Mouse (Mus musculus) liver, embryonic 12.5 days (tissue): ENCODE data around the gene Gm42372. TPM values are rescaled to one million over a fixed set of nuclear protein-coding genes. Genes with fewer than 3 reads are reported as not detected.

ENCODE experiments used
- ATAC-seq: fragments of 200-750 bp; cut with Nextera tagmentation; 2 replicates; pipeline ENCODE4 v1.8.0; 2017; ENCODE audit warnings: moderate number of reproducible peaks, mild to moderate bottlenecking, moderate library complexity
- H3K27ac ChIP-seq: fragments of 300-500 bp; sonication (generic); 2 replicates; pipeline ENCODE4 v1.5.1; 2016; ENCODE audit warnings: mild to moderate bottlenecking
- H3K27me3 ChIP-seq: fragments of 300-500 bp; sonication (generic); replicated peaks from 2 replicates; pipeline ENCODE4 v1.6.1; 2016; ENCODE audit warnings: mild to moderate bottlenecking, moderate library complexity
- H3K36me3 ChIP-seq: fragments of 300-500 bp; sonication (generic); 2 replicates; pipeline ENCODE4 v1.6.1; 2016; ENCODE audit warnings: mild to moderate bottlenecking, moderate library complexity
- H3K4me1 ChIP-seq: fragments of 300-500 bp; sonication (generic); 2 replicates; pipeline ENCODE4 v1.6.1; 2016
- H3K4me2 ChIP-seq: fragments of 300-500 bp; sonication (generic); 2 replicates; pipeline ENCODE4 v1.6.1; 2016; ENCODE audit warnings: mild to moderate bottlenecking, moderate library complexity
- H3K4me3 ChIP-seq: fragments of 300-500 bp; sonication (generic); 2 replicates; pipeline ENCODE4 v1.5.1; 2016; ENCODE audit warnings: mild to moderate bottlenecking, moderate library complexity
- H3K9ac ChIP-seq: fragments of 300-500 bp; sonication (generic); 2 replicates; pipeline ENCODE4 v1.6.1; 2016; ENCODE audit warnings: mild to moderate bottlenecking, moderate library complexity
- H3K9me3 ChIP-seq: fragments of 300-500 bp; sonication (generic); replicated peaks from 2 replicates; pipeline ENCODE4 v1.6.1; 2016; ENCODE audit warnings: mild to moderate bottlenecking, moderate library complexity
- WGBS: fragments of 180-500 bp; shearing (Covaris S2); methylation state at CpG from one replicate; pipeline ENCODE4 v1.1.7; 2016; ENCODE audit not compliant: insufficient replicate concordance; 5-methylcytosine and 5-hydroxymethylcytosine counted together
- polyA plus RNA-seq: library from polyadenylated mRNA; unstranded; fragments of >200 nt; fragmentation: Nextera tagmentation; extraction: Ambion mirVana; gene quantifications from 2 replicates; pipeline ENCODE4 v1.2.1, GENCODE M21; 2016

Gm42372 gene
- polyA plus RNA-seq, result 0.07 TPM in 2 replicates

- Histone ChIP-seq H3K27ac (no peak within 1 kb of the TSS), H3K9me3 (no peaks in the 10 kb centered on the region), H3K27me3 (no peaks in the 10 kb centered on the region), H3K4me2 (0 out of 2 replicates have a peak within 1 kb of the TSS, but pooled peaks have one; percentile 19), H3K36me3 (no peaks in the 10 kb centered on the region), H3K4me1 (peaks cover 31% of the 10 kb centered on the region), H3K4me3 (no peak within 1 kb of the TSS), H3K9ac (no peak within 1 kb of the TSS)
- ATAC-seq, result no peak
- 33% methylated on average over 26 of the region's 26 CpGs for WGBS
Measured at GRCm38 (mm10) chr7:16982859-16983568, at the start of gene Gm42372. Gene Gm42372 (plus strand): TSS chr7:16983086.

DNA sequence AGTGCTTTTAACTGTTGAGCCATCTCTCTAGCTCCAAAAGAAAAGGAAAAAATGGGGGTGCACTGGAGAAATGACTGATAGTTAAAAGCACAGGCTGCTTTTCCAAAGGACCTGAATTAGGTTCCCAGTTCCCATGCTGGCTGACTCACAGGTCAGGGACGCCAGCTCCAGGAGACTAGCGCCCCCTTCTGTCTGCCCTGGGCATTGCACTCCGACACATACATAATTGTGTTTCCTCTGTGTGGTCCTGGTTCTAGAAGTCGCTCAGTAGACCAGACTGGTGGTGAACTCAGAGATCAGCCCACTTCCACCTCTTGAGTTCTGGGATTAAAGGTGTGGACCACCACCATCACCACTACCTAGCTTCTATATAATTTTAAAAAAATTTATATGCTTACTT is 45.6 kb upstream of the Gm42372 start:
- Histone ChIP-seq H3K36me3 (no peaks in the 10 kb centered on the region), H3K4me1 (no peaks in the 10 kb centered on the region), H3K9ac (no peak overlapping the region), H3K4me2 (no peak overlapping the region), H3K4me3 (no peak overlapping the region), H3K27ac (no peak overlapping the region), H3K27me3 (peaks cover 50% of the 10 kb centered on the region), H3K9me3 (no peaks in the 10 kb centered on the region)
- ATAC-seq, result no peak
- WGBS, result 33% methylated on average over 4 of the region's 4 CpGs

DNA sequence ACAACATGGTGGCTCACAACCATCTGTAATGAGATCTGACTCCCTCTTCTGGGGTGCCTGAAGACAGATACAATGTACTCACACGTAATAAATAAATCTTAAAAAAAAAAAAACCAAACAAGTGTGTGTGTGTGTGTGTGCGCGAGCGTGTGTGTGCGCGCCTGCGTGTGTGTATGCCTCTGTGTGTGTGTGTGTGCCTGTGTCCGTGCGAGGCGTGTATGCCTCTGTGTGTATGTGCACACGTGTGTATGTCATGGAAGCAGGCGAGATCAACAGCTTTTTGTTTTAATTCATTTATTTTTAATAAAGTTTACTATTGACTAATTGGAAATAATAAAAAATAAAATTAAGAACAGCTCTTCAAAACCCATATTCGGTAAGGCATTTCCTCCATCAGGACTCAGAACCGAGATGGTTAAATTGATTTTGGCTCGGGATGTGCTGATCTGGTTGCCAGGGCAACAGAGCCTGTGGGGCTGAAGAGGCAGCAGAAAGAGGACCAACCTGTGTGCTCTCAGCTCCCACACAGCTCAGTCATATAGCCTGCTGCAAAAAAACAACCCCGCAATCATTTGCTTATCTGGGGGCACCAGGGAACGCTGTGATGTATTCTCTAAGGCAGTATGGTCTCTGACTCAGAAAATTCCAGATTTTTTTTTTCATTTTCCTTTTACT is 44.6 kb upstream of the Gm42372 start:
- Histone ChIP-seq H3K4me3 (no peak overlapping the region), H3K27ac (no peak overlapping the region), H3K9me3 (no peaks in the 10 kb centered on the region), H3K4me2 (no peak overlapping the region), H3K27me3 (peaks cover 59% of the 10 kb centered on the region), H3K36me3 (no peaks in the 10 kb centered on the region), H3K9ac (no peak overlapping the region), H3K4me1 (no peaks in the 10 kb centered on the region)
- WGBS, result 62% methylated on average over 17 of the region's 17 CpGs
- no peak for ATAC-seq

- Histone ChIP-seq H3K27ac (no peak overlapping the region), H3K4me3 (no peak overlapping the region)
- WGBS, result 45% methylated on average over 7 of the region's 7 CpGs
Measured at GRCm38 (mm10) chr7:16940292-16940691, 42.6 kb upstream of the Gm42372 start.

GRCm38 (mm10) chr7:16942861-16943260 is 40.0 kb upstream of the Gm42372 start:
- no peak for ATAC-seq
- no peak overlapping the region for H3K9ac ChIP-seq
- H3K4me1 ChIP-seq, result peaks cover 17% of the 10 kb centered on the region
- peaks cover 94% of the 10 kb centered on the region for H3K27me3 ChIP-seq
- H3K4me3 ChIP-seq, result no peak overlapping the region
- WGBS, result 38% methylated on average over 4 of the region's 4 CpGs
- H3K9me3 ChIP-seq, result no peaks in the 10 kb centered on the region
- no peaks in the 10 kb centered on the region for H3K36me3 ChIP-seq
- no peak overlapping the region for H3K4me2 ChIP-seq
- H3K27ac ChIP-seq, result no peak overlapping the region

More at GRCm38 (mm10) chr7:16940292-16940691, 42.6 kb upstream of the Gm42372 start:
- ATAC-seq, result no peak
- H3K9me3 ChIP-seq, result no peaks in the 10 kb centered on the region
- H3K36me3 ChIP-seq, result no peaks in the 10 kb centered on the region
- H3K4me2 ChIP-seq, result no peak overlapping the region
- peaks cover 12% of the 10 kb centered on the region for H3K4me1 ChIP-seq
- H3K27me3 ChIP-seq, result peaks cover 72% of the 10 kb centered on the region
- H3K9ac ChIP-seq, result no peak overlapping the region

GRCm38 (mm10) chr7:16944061-16944807 is 38.7 kb upstream of the Gm42372 start, which contains the start of gene Pnmal2:
Gene Pnmal2 (plus strand): TSS chr7:16944682.
- 18% methylated on average over 36 of the region's 36 CpGs for WGBS
- H3K9ac ChIP-seq, result peak within 1 kb of the TSS; percentile 58

DNA sequence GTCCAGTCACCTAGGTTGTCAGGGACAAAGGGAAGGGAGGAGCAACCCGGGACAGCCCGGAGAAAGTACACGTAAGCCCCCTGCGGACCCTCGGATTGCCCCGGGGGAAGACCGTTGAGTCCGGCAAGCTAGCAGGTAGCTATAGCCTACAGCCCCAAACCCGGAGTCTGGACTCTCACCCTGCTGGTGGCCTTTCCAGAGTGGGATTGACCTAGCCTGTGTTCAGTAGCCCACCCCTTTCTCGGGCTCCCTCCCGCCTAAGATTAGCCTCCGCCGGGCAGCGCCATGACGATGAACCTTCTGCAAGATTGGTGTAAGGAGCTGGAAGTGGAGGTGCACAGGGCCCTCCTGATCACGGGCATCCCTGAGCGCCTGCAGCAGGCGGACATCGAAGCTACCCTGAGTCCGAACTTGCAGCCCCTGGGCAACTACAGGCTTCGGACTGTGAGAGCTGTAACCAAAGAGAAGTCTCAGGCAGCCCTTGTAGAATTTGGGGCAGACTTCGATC is 38.0 kb upstream of the Gm42372 start:
- WGBS, result 4% methylated on average over 22 of the region's 22 CpGs
- peaks cover 19% of the 10 kb centered on the region for H3K4me1 ChIP-seq
- H3K4me2 ChIP-seq, result peak overlapping the region; percentile 70
- H3K27me3 ChIP-seq, result peaks cover 99% of the 10 kb centered on the region
- H3K36me3 ChIP-seq, result no peaks in the 10 kb centered on the region
- no peaks in the 10 kb centered on the region for H3K9me3 ChIP-seq
- no peak overlapping the region for H3K27ac ChIP-seq
- peak overlapping the region; percentile 54 for H3K4me3 ChIP-seq
- peak; percentile 8; the same call in 1 of the 2 replicates for ATAC-seq
- H3K9ac ChIP-seq, result peak overlapping the region; percentile 58

More at GRCm38 (mm10) chr7:16944061-16944807, 38.7 kb upstream of the Gm42372 start, which contains the start of gene Pnmal2:
- no peak within 1 kb of the TSS for H3K27ac ChIP-seq
- peaks cover 17% of the 10 kb centered on the region for H3K4me1 ChIP-seq
- no peaks in the 10 kb centered on the region for H3K36me3 ChIP-seq
- peak; percentile 53; the same call in 1 of the 2 replicates for ATAC-seq
- H3K4me2 ChIP-seq, result peak within 1 kb of the TSS; percentile 70
- peak within 1 kb of the TSS; percentile 54 for H3K4me3 ChIP-seq
- H3K27me3 ChIP-seq, result peaks cover 96% of the 10 kb centered on the region
- no peaks in the 10 kb centered on the region for H3K9me3 ChIP-seq

- ATAC-seq, result no peak
- Histone ChIP-seq H3K36me3 (no peaks in the 10 kb centered on the region), H3K27ac (no peak overlapping the region), H3K9me3 (no peaks in the 10 kb centered on the region), H3K27me3 (peaks cover 99% of the 10 kb centered on the region), H3K4me1 (peaks cover 24% of the 10 kb centered on the region), H3K9ac (no peak overlapping the region), H3K4me3 (peak overlapping the region; percentile 54; the same call in 1 of the 2 replicates), H3K4me2 (peak overlapping the region; percentile 70; the same call in 1 of the 2 replicates)
- 7% methylated on average over 17 of the region's 17 CpGs for WGBS
Measured at GRCm38 (mm10) chr7:16945419-16945818, 37.5 kb upstream of the Gm42372 start.

GRCm38 (mm10) chr7:16946441-16947348 is 36.2 kb upstream of the Gm42372 start:
- WGBS, result 2% methylated on average over 53 of the region's 53 CpGs
- H3K36me3 ChIP-seq, result no peaks in the 10 kb centered on the region
- H3K4me3 ChIP-seq, result peak overlapping the region; percentile 20
- no peak overlapping the region for H3K9ac ChIP-seq
- no peak for ATAC-seq
- peaks cover 33% of the 10 kb centered on the region for H3K4me1 ChIP-seq
- peak overlapping the region; percentile 45 for H3K4me2 ChIP-seq
- no peak overlapping the region for H3K27ac ChIP-seq
- peaks cover 94% of the 10 kb centered on the region for H3K27me3 ChIP-seq
- no peaks in the 10 kb centered on the region for H3K9me3 ChIP-seq

DNA sequence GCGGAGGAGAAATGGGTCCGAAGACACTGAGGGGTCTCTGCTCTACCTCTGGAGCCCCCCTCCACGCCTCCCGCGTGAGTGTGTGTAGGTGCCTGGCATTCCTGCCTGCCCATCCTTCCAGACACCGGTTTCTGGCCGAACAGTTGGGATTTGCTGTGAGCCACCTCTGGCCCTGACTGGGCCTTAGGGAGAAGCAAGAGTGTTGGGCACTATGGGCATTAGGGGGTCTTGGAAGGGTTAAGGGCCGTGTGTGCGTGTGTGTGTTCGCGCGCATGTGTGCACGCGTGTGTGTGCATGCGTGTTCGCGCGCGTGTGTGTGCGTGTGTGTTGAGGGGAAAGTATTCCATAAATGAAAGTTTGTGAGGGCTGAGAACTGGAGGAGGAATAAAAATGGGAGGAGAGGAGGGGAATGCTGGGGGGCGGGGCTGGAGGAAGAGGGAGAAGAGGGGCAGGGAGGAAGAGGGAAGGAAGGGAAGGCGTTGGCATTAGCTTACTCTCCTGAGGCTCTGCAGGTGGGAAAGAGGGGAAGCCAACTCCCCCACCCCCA is 35.5 kb upstream of the Gm42372 start:
- Histone ChIP-seq H3K4me1 (peaks cover 33% of the 10 kb centered on the region), H3K27me3 (peaks cover 87% of the 10 kb centered on the region), H3K4me2 (peak overlapping the region; percentile 45), H3K9ac (no peak overlapping the region), H3K36me3 (no peaks in the 10 kb centered on the region), H3K9me3 (no peaks in the 10 kb centered on the region), H3K27ac (no peak overlapping the region), H3K4me3 (0 out of 2 replicates have a peak overlapping the region, but pooled peaks have one; percentile 20)
- 22% methylated on average over 21 of the region's 22 CpGs for WGBS
- no peak for ATAC-seq
